ENCODE assay signal across 11 mouse cellular contexts in genomic region chr13:54186394-54186793, GRCm38 (mm10).
"Had no signal": no experiment of that assay in that cellular context is flagged by ENCODE, and none has a peak within 500 bp of the region (broad histone marks: within the 10 kb centered on the region; RNA-seq: fewer than 3 reads in every experiment).

No protein-coding gene starts in this region.

- ATAC-seq: intestine, postnatal 0 days; lung, postnatal 0 days had no signal

- DNase-seq: kidney, adult 8-10 months; kidney, postnatal 25 days; layer of hippocampus, postnatal 36 days; lung, adult 2 months; lung, postnatal 36 days; right cerebral cortex, adult 18-20 months; spleen, adult 18-20 months; thymus, adult 2 months; thymus, postnatal 25 days had no signal
